Mouse (Mus musculus) intestine, embryonic 14.5 days (tissue): ENCODE data around the gene Gsg1l2. TPM values are rescaled to one million over a fixed set of nuclear protein-coding genes. Genes with fewer than 3 reads are reported as not detected.

Experiments
- ATAC-seq: fragments of 200-750 bp; cut with Nextera tagmentation; replicated peaks from 2 replicates; pipeline ENCODE4 v1.8.0; 2017; ENCODE audit warnings: low read depth, moderate number of reproducible peaks, moderate TSS enrichment, moderate library complexity; ENCODE audit not compliant: low FRiP score, low TSS enrichment
- DNase-seq: peaks from one replicate; pipeline ENCODE4 v3.0.0-alpha.2; 2018; ENCODE audit warnings: low spot score
- H3K27ac ChIP-seq: fragments of 300-500 bp; sonication (generic); 2 replicates; pipeline ENCODE4 v1.5.1; 2014; ENCODE audit warnings: low read depth, mild to moderate bottlenecking, control low read depth
- H3K27me3 ChIP-seq: fragments of 300-500 bp; sonication (generic); replicated peaks from 2 replicates; pipeline ENCODE4 v1.6.1; 2014; ENCODE audit warnings: low read length, control low read depth; ENCODE audit not compliant: control insufficient read depth, insufficient read depth
- H3K36me3 ChIP-seq: fragments of 300-500 bp; sonication (generic); 2 replicates; pipeline ENCODE4 v1.6.1; 2014; ENCODE audit warnings: low read length, control low read depth; ENCODE audit not compliant: control insufficient read depth, insufficient read depth
- H3K4me1 ChIP-seq: fragments of 300-500 bp; sonication (generic); replicated peaks from 2 replicates; pipeline ENCODE4 v1.6.1; 2014; ENCODE audit warnings: low read length, control low read depth, mixed read lengths; ENCODE audit not compliant: control insufficient read depth, insufficient read depth
- H3K4me2 ChIP-seq: fragments of 300-500 bp; sonication (generic); 2 replicates; pipeline ENCODE4 v1.6.1; 2014; ENCODE audit warnings: low read length
- H3K4me3 ChIP-seq: fragments of 300-500 bp; sonication (generic); 2 replicates; pipeline ENCODE4 v1.5.1; 2014; ENCODE audit warnings: low read depth, low read length, control low read depth, mixed read lengths
- H3K9ac ChIP-seq: fragments of 300-500 bp; sonication (generic); 2 replicates; pipeline ENCODE4 v1.6.1; 2014; ENCODE audit warnings: mild to moderate bottlenecking, low read length
- H3K9me3 ChIP-seq: fragments of 300-500 bp; sonication (generic); 2 replicates; pipeline ENCODE4 v1.6.1; 2016; ENCODE audit warnings: low read length, control low read depth; ENCODE audit not compliant: control insufficient read depth
- WGBS: fragments of 180-500 bp; shearing (Covaris S2); extraction: QIAGEN DNeasy Blood & Tissue Kit; methylation state at CpG from one replicate; pipeline ENCODE4 v1.1.7; 2014; 5-methylcytosine and 5-hydroxymethylcytosine counted together
- polyA plus RNA-seq: library from polyadenylated mRNA; unstranded; fragments of >200 nt; fragmentation: Nextera tagmentation; extraction: Ambion mirVana; gene quantifications from 2 replicates; pipeline ENCODE4 v1.2.1, GENCODE M21; 2014

Gene Gsg1l2
- polyA plus RNA-seq, 1 experiment from 2014 or later = 0.26 TPM

GRCm38 (mm10) chr11:67805538-67805937 is 31.1 kb downstream of the Gsg1l2 start:
- WGBS = 91% methylated on average over 1 of the region's 1 CpGs

GRCm38 (mm10) chr11:67806832-67807597 is 32.6 kb downstream of the Gsg1l2 start:
- Histone ChIP-seq H3K36me3 (no peaks in the 10 kb centered on the region), H3K9ac (no peak overlapping the region), H3K4me3 (no peak overlapping the region), H3K27me3 (no peaks in the 10 kb centered on the region), H3K4me2 (no peak overlapping the region), H3K9me3 (no peaks in the 10 kb centered on the region), H3K4me1 (no peaks in the 10 kb centered on the region), H3K27ac (no peak overlapping the region)
- WGBS = 78% methylated on average over 11 of the region's 11 CpGs
- ATAC-seq (no peak), DNase-seq (no peak)

More at GRCm38 (mm10) chr11:67805538-67805937, 31.1 kb downstream of the Gsg1l2 start:
- Histone ChIP-seq H3K4me2 (no peak overlapping the region), H3K4me1 (no peaks in the 10 kb centered on the region), H3K9me3 (no peaks in the 10 kb centered on the region), H3K27ac (no peak overlapping the region), H3K9ac (no peak overlapping the region), H3K4me3 (no peak overlapping the region), H3K27me3 (no peaks in the 10 kb centered on the region), H3K36me3 (no peaks in the 10 kb centered on the region)
- no peak for DNase-seq
- ATAC-seq = no peak

DNA sequence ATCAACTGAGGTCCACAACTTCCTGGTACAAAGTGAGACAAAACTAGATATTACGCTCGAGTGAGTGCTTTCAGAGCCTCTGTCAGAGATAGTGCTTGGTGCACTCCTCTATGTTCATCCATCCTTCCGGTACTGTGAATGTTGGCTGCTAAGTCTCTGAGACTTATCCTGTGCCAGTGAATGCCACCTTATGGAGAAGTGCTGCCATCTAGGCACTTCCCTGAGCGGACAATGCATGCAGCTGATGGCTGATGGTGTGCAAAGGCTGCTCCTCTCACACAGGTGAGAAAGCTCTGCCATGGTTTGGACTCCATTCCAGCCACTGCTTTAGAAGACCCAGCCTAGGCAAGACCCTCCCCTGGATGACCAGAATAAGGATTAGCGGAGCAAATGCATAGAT is 33.6 kb downstream of the Gsg1l2 start:
- H3K36me3 ChIP-seq = no peaks in the 10 kb centered on the region
- no peaks in the 10 kb centered on the region for H3K9me3 ChIP-seq
- no peak overlapping the region for H3K9ac ChIP-seq
- DNase-seq (no peak), ATAC-seq (no peak)
- no peak overlapping the region for H3K4me3 ChIP-seq
- H3K4me2 ChIP-seq = no peak overlapping the region
- 83% methylated on average over 5 of the region's 5 CpGs for WGBS
- H3K4me1 ChIP-seq = no peaks in the 10 kb centered on the region
- H3K27ac ChIP-seq = no peak overlapping the region
- H3K27me3 ChIP-seq = no peaks in the 10 kb centered on the region

GRCm38 (mm10) chr11:67811535-67811934 is 37.1 kb downstream of the Gsg1l2 start:
- Histone ChIP-seq H3K27ac (no peak overlapping the region), H3K9me3 (no peaks in the 10 kb centered on the region), H3K9ac (no peak overlapping the region), H3K4me3 (no peak overlapping the region), H3K4me2 (no peak overlapping the region), H3K27me3 (no peaks in the 10 kb centered on the region), H3K36me3 (no peaks in the 10 kb centered on the region), H3K4me1 (no peaks in the 10 kb centered on the region)
- WGBS = 77% methylated on average over 6 of the region's 6 CpGs
- DNase-seq (no peak), ATAC-seq (no peak)

DNA sequence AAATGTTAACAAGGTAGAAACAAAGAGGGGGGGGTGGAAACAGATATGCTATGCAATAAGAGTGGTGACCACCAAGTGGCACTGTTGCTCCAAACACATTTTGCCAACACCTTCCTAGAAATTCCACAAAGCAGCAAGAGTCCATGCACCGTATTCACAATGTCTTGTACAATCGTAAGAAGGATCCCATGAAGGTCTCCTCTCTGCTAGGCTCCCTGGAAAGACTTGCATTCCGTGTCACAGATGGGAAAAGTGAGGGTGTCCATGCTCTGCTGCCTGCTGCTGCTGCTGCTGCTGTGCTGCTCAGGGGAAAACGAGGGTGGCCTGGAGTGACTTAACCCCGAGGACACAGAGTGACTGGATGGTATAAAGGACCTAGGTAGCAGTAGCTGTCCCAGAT is 45.2 kb downstream of the Gsg1l2 start:
- Histone ChIP-seq H3K27ac (no peak overlapping the region), H3K4me2 (no peak overlapping the region), H3K36me3 (no peaks in the 10 kb centered on the region), H3K4me3 (no peak overlapping the region), H3K9me3 (no peaks in the 10 kb centered on the region), H3K9ac (no peak overlapping the region), H3K27me3 (no peaks in the 10 kb centered on the region), H3K4me1 (no peaks in the 10 kb centered on the region)
- no peak for ATAC-seq
- 12% methylated on average over 5 of the region's 5 CpGs for WGBS
- peak; percentile 71 for DNase-seq

- Histone ChIP-seq H3K9ac (no peak overlapping the region), H3K9me3 (no peaks in the 10 kb centered on the region), H3K4me3 (no peak overlapping the region), H3K4me2 (no peak overlapping the region), H3K4me1 (no peaks in the 10 kb centered on the region), H3K27me3 (no peaks in the 10 kb centered on the region), H3K36me3 (no peaks in the 10 kb centered on the region), H3K27ac (no peak overlapping the region)
- DNase-seq (peak; percentile 72), ATAC-seq (0 out of 2 replicates have a peak, but pooled peaks have one; percentile 19)
- 25% methylated on average over 4 of the region's 4 CpGs for WGBS
These were observed 45.8 kb downstream of the Gsg1l2 start for GRCm38 (mm10) chr11:67820221-67820620.

DNA sequence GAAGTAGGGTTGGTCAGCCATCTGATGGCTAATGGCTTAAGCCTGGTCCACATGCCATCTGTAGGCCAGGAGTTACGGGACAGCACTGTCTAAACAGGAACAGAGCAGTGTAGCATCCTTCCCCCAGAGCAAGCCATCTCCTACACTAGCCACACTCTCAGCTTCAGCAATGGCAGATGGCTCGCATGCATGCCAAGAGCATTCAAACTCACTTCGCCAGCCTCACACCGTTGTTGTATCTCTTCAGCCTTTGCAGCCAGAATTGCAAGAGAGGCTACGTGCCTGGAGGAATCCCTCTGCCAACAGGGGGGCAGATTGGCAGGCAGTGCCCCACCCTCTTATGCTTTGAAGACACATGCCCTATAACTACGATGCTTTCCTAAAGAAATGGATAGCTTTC is 47.2 kb downstream of the Gsg1l2 start:
- Histone ChIP-seq H3K9me3 (no peaks in the 10 kb centered on the region), H3K27me3 (no peaks in the 10 kb centered on the region), H3K27ac (no peak overlapping the region), H3K4me1 (no peaks in the 10 kb centered on the region), H3K9ac (no peak overlapping the region), H3K4me2 (no peak overlapping the region), H3K36me3 (no peaks in the 10 kb centered on the region), H3K4me3 (no peak overlapping the region)
- 89% methylated on average over 6 of the region's 6 CpGs for WGBS
- ATAC-seq (no peak), DNase-seq (no peak)

GRCm38 (mm10) chr11:67828360-67829059 is 54.1 kb downstream of the Gsg1l2 start:
- Histone ChIP-seq H3K36me3 (no peaks in the 10 kb centered on the region), H3K4me1 (peaks cover 7% of the 10 kb centered on the region; the same call in 1 of the 2 replicates), H3K27me3 (no peaks in the 10 kb centered on the region), H3K27ac (no peak overlapping the region), H3K9me3 (no peaks in the 10 kb centered on the region), H3K4me2 (0 out of 2 replicates have a peak overlapping the region, but pooled peaks have one; percentile 13), H3K4me3 (no peak overlapping the region), H3K9ac (no peak overlapping the region)
- 29% methylated on average over 12 of the region's 12 CpGs for WGBS
- DNase-seq (no peak), ATAC-seq (peak; percentile 27; the same call in 1 of the 2 replicates)
